Mouse (Mus musculus) liver, adult 2 months (tissue): ENCODE measurements around the gene Pnlip.

Source experiments
- CTCF ChIP-seq: fragments of 200-500 bp; IDR thresholded peaks from 2 replicates; pipeline ENCODE4 v1.5.1; 2011; ENCODE audit warnings: low read depth, low read length, control low read depth
- POLR2A ChIP-seq: fragments of 200-500 bp; IDR thresholded peaks from 2 replicates; pipeline ENCODE4 v1.6.1; 2011; ENCODE audit warnings: low read length, control low read depth; ENCODE audit not compliant: insufficient read depth; ENCODE audit errors: extremely low read depth

GRCm38 (mm10) chr19:58727756-58728155, 75.5 kb downstream of the Pnlip start:
- no peak for TF ChIP-seq CTCF
- TF ChIP-seq POLR2A, result no peak
